Mouse (Mus musculus) CH12.LX (cell line): ENCODE measurements around the gene Hibadh.

ENCODE experiments used
- CTCF ChIP-seq, 2 experiments: IDR thresholded peaks in 1 of 2; conservative IDR thresholded peaks in 1 of 2; 2 replicates each; pipeline ENCODE4 v1.5.1; 2011 to 2012; ENCODE audit warnings: low read depth in 2 of 2, low read length in 2 of 2, improper control_type of control experiment in 1 of 2, inconsistent platforms in 1 of 2, mild to moderate bottlenecking in 1 of 2, moderate library complexity in 1 of 2
- POLR2A ChIP-seq: IDR thresholded peaks from 2 replicates; pipeline ENCODE4 v1.6.1; 2011; ENCODE audit warnings: low read depth, mild to moderate bottlenecking, improper control_type of control experiment, low read length
- SIN3A ChIP-seq: IDR thresholded peaks from 2 replicates; pipeline ENCODE4 v1.6.1; 2012; ENCODE audit warnings: low read length, improper control_type of control experiment, inconsistent platforms
- USF1 ChIP-seq: IDR thresholded peaks from 2 replicates; pipeline ENCODE4 v1.6.1; 2014; ENCODE audit warnings: low read depth, mild to moderate bottlenecking, inconsistent platforms, low read length, improper control_type of control experiment
- ZNF384 ChIP-seq: IDR thresholded peaks from 2 replicates; pipeline ENCODE4 v1.6.1; 2012; ENCODE audit warnings: low read depth, low read length, improper control_type of control experiment, inconsistent platforms

DNA sequence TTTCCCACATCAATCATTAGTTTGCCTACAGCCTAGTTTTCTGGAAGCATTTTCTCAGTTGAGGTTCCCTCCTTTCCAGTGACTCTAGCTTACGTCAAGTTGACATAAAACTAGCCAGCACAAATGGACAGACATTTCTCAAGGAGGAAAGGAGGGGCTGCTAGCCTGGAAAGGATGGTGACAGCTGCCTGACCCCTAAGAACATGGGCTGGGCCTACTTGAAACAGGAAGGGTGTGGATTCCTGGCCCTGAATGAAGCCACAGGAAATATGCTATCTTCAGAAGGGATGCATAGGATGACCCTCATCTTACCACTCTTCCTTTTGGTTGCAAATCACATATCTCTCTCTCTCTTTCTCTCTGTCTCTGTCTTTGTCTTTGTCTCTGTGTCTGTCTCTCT is 138.7 kb downstream of the Hibadh start:
- TF ChIP-seq POLR2A = no peak
- no peak for TF ChIP-seq USF1
- no peak for TF ChIP-seq SIN3A
- TF ChIP-seq ZNF384 = no peak
- TF ChIP-seq CTCF (conservative IDR thresholded peaks at IDR 0.05 in 1 of 2, IDR thresholded peaks at IDR 0.05 in 1 of 2; ENCODE audit: low read depth in 2 of 2, low read length in 2 of 2) = no peak
